Mouse (Mus musculus) neural tube, embryonic 14.5 days (tissue): ENCODE measurements around the gene Dyrk3. TPM values are rescaled to one million over a fixed set of nuclear protein-coding genes. Genes with fewer than 3 reads are reported as not detected.
A peak's percentile ranks its signal among the peaks of the same experiment; 100 is the strongest.

Source experiments
- ATAC-seq: fragments of 200-750 bp; cut with Nextera tagmentation; 2 replicates; pipeline ENCODE4 v1.8.0; 2017; ENCODE audit warnings: low read depth, mild to moderate bottlenecking, moderate TSS enrichment, moderate library complexity
- H3K27ac ChIP-seq: fragments of 300-500 bp; sonication (generic); 2 replicates; pipeline ENCODE4 v1.5.1; 2014; ENCODE audit warnings: low read depth, mild to moderate bottlenecking, control low read depth, low read length, moderate library complexity, mixed read lengths
- H3K27me3 ChIP-seq: fragments of 300-500 bp; sonication (generic); 2 replicates; pipeline ENCODE4 v1.6.1; 2014; ENCODE audit warnings: low read length; ENCODE audit not compliant: control insufficient read depth, insufficient read depth
- H3K36me3 ChIP-seq: fragments of 300-500 bp; sonication (generic); 2 replicates; pipeline ENCODE4 v1.6.1; 2014; ENCODE audit warnings: low read length, mixed read lengths; ENCODE audit not compliant: control insufficient read depth, insufficient read depth
- H3K4me1 ChIP-seq: fragments of 300-500 bp; sonication (generic); 2 replicates; pipeline ENCODE4 v1.6.1; 2014; ENCODE audit warnings: low read length; ENCODE audit not compliant: control insufficient read depth, insufficient read depth
- H3K4me2 ChIP-seq: fragments of 300-500 bp; sonication (generic); 2 replicates; pipeline ENCODE4 v1.6.1; 2014; ENCODE audit warnings: mild to moderate bottlenecking, low read depth, low read length, control low read depth
- H3K4me3 ChIP-seq: fragments of 300-500 bp; sonication (generic); 2 replicates; pipeline ENCODE4 v1.5.1; 2014; ENCODE audit warnings: low read depth, low read length, control low read depth, mixed read lengths
- H3K9ac ChIP-seq: fragments of 300-500 bp; sonication (generic); replicated peaks from 2 replicates; pipeline ENCODE4 v1.6.1; 2014; ENCODE audit warnings: low read depth, mild to moderate bottlenecking, control low read depth, low read length, mixed read lengths
- H3K9me3 ChIP-seq: fragments of 300-500 bp; sonication (generic); 2 replicates; pipeline ENCODE4 v1.6.1; 2016; ENCODE audit warnings: low read length; ENCODE audit not compliant: control insufficient read depth
- WGBS: fragments of 180-500 bp; shearing (Covaris S2); extraction: QIAGEN DNeasy Blood & Tissue Kit; methylation state at CpG from one replicate; pipeline ENCODE4 v1.1.7; 2014; 5-methylcytosine and 5-hydroxymethylcytosine counted together
- polyA plus RNA-seq: library from polyadenylated mRNA; unstranded; fragments of >200 nt; fragmentation: Nextera tagmentation; extraction: Ambion mirVana; gene quantifications from 2 replicates; pipeline ENCODE4 v1.2.1, GENCODE M21; 2014

Gene Dyrk3
- 12.6 and 16.5 TPM in 2 replicates for polyA plus RNA-seq

GRCm38 (mm10) chr1:131138191-131139016, at the start of gene Dyrk3:
Gene Dyrk3 (minus strand): TSS chr1:131138340.
- Histone ChIP-seq H3K27me3 (no peaks in the 10 kb centered on the region), H3K36me3 (no peaks in the 10 kb centered on the region), H3K9me3 (no peaks in the 10 kb centered on the region), H3K9ac (peak within 1 kb of the TSS; percentile 86), H3K27ac (peak within 1 kb of the TSS; percentile 86), H3K4me1 (peaks cover 9% of the 10 kb centered on the region), H3K4me2 (peak within 1 kb of the TSS; percentile 47), H3K4me3 (peak within 1 kb of the TSS; percentile 75)
- peak; percentile 97 for ATAC-seq
- 6% methylated on average over 48 of the region's 49 CpGs for WGBS

- ATAC-seq = no peak
Observed at GRCm38 (mm10) chr1:131187856-131188255, 49.7 kb upstream of the Dyrk3 start.

GRCm38 (mm10) chr1:131186995-131187394, 48.9 kb upstream of the Dyrk3 start:
- WGBS = 82% methylated on average over 6 of the region's 6 CpGs
- no peaks in the 10 kb centered on the region for H3K36me3 ChIP-seq
- no peak overlapping the region for H3K4me2 ChIP-seq

More at GRCm38 (mm10) chr1:131187856-131188255, 49.7 kb upstream of the Dyrk3 start:
- no peaks in the 10 kb centered on the region for H3K9me3 ChIP-seq
- no peak overlapping the region for H3K27ac ChIP-seq
- no peak overlapping the region for H3K4me3 ChIP-seq
- H3K36me3 ChIP-seq = no peaks in the 10 kb centered on the region
- no peak overlapping the region for H3K4me2 ChIP-seq
- no peaks in the 10 kb centered on the region for H3K27me3 ChIP-seq
- H3K4me1 ChIP-seq = no peaks in the 10 kb centered on the region
- H3K9ac ChIP-seq = no peak overlapping the region
- 90% methylated on average over 5 of the region's 5 CpGs for WGBS

GRCm38 (mm10) chr1:131185821-131186506, 47.8 kb upstream of the Dyrk3 start:
- no peak overlapping the region for H3K9ac ChIP-seq
- ATAC-seq = no peak
- no peaks in the 10 kb centered on the region for H3K9me3 ChIP-seq
- H3K36me3 ChIP-seq = no peaks in the 10 kb centered on the region
- H3K27me3 ChIP-seq = no peaks in the 10 kb centered on the region
- no peak overlapping the region for H3K27ac ChIP-seq
- H3K4me1 ChIP-seq = no peaks in the 10 kb centered on the region
- H3K4me2 ChIP-seq = no peak overlapping the region
- H3K4me3 ChIP-seq = no peak overlapping the region
- 89% methylated on average over 13 of the region's 13 CpGs for WGBS

More at GRCm38 (mm10) chr1:131186995-131187394, 48.9 kb upstream of the Dyrk3 start:
- Histone ChIP-seq H3K27ac (no peak overlapping the region), H3K9ac (no peak overlapping the region), H3K27me3 (no peaks in the 10 kb centered on the region), H3K4me3 (no peak overlapping the region), H3K9me3 (no peaks in the 10 kb centered on the region), H3K4me1 (no peaks in the 10 kb centered on the region)
- no peak for ATAC-seq

- WGBS = 90% methylated on average over 8 of the region's 8 CpGs
- Histone ChIP-seq H3K4me1 (no peaks in the 10 kb centered on the region), H3K9me3 (no peaks in the 10 kb centered on the region), H3K36me3 (no peaks in the 10 kb centered on the region), H3K9ac (no peak overlapping the region), H3K27me3 (no peaks in the 10 kb centered on the region), H3K4me2 (no peak overlapping the region), H3K27ac (no peak overlapping the region), H3K4me3 (no peak overlapping the region)
- no peak for ATAC-seq
Observed at GRCm38 (mm10) chr1:131184956-131185660, 47.0 kb upstream of the Dyrk3 start.

- Histone ChIP-seq H3K36me3 (no peaks in the 10 kb centered on the region), H3K4me2 (no peak overlapping the region), H3K4me1 (no peaks in the 10 kb centered on the region), H3K27me3 (no peaks in the 10 kb centered on the region), H3K4me3 (no peak overlapping the region), H3K9ac (no peak overlapping the region), H3K9me3 (no peaks in the 10 kb centered on the region), H3K27ac (no peak overlapping the region)
- ATAC-seq = no peak
- WGBS = 92% methylated on average over 9 of the region's 9 CpGs
Observed at GRCm38 (mm10) chr1:131184253-131184955, 46.3 kb upstream of the Dyrk3 start.

GRCm38 (mm10) chr1:131183201-131183600, 45.1 kb upstream of the Dyrk3 start:
- H3K4me2 ChIP-seq = no peak overlapping the region
- ATAC-seq = no peak
- no peaks in the 10 kb centered on the region for H3K36me3 ChIP-seq
- H3K9me3 ChIP-seq = no peaks in the 10 kb centered on the region
- H3K9ac ChIP-seq = no peak overlapping the region; the same call in 1 of the 2 replicates
- no peaks in the 10 kb centered on the region for H3K27me3 ChIP-seq
- WGBS = 84% methylated on average over 7 of the region's 7 CpGs
- no peak overlapping the region for H3K27ac ChIP-seq
- H3K4me3 ChIP-seq = no peak overlapping the region
- no peaks in the 10 kb centered on the region for H3K4me1 ChIP-seq

GRCm38 (mm10) chr1:131181642-131182527, 43.7 kb upstream of the Dyrk3 start:
- Histone ChIP-seq H3K27me3 (no peaks in the 10 kb centered on the region), H3K4me3 (no peak overlapping the region), H3K36me3 (no peaks in the 10 kb centered on the region), H3K4me1 (no peaks in the 10 kb centered on the region), H3K27ac (no peak overlapping the region), H3K9ac (no peak overlapping the region), H3K4me2 (no peak overlapping the region), H3K9me3 (no peaks in the 10 kb centered on the region)
- ATAC-seq = peak; percentile 68
- 69% methylated on average over 9 of the region's 9 CpGs for WGBS
